Mouse (Mus musculus) gastrocnemius, adult 8-10 months (tissue): ENCODE results near the gene Setd4. TPM values are rescaled to one million over a fixed set of nuclear protein-coding genes. Genes with fewer than 3 reads are reported as not detected.

Experiments
- DNase-seq, 2 experiments: peaks; one replicate each; pipeline ENCODE4 v3.0.0; 2022; ENCODE audit warnings: low spot score in 2 of 2
- total RNA-seq, 4 experiments: library from RNA; stranded (reverse); gene quantifications; 2 replicates each; pipeline ENCODE4 v1.2.4; 2022

The Setd4 gene
- total RNA-seq, 4 experiments from 2014 or later: 0.48 to 0.74 (median 0.67) TPM

DNA sequence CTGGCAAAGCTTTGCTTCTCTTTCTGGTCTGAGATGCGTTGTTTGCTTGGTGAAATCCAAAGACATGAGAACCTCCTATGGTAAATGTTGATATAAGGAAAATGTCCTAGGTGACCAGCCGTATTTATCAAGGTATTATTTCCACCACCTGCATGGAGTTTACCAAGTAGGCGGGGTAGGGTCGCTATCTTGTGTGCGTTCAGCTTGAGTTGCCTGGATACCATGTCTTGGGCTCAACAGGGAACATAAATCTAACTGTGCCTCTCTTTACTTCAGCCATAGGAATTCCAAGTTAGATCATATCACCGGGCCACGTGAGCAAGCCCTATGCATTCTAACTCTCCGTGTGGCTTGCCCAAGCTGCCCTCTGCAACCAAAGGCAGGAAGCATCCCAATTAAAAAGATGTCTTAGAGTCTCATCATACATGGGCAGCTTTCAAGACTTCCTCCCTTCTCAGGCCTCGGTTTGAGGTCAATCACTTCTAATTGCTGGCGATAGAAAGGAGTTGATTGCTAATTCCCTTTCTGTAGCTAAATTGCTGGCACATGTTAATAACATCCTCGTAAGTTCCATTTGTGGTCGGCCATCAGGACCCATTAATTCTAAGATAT, 57.4 kb downstream of the Setd4 start:
- DNase-seq: no peak

DNA sequence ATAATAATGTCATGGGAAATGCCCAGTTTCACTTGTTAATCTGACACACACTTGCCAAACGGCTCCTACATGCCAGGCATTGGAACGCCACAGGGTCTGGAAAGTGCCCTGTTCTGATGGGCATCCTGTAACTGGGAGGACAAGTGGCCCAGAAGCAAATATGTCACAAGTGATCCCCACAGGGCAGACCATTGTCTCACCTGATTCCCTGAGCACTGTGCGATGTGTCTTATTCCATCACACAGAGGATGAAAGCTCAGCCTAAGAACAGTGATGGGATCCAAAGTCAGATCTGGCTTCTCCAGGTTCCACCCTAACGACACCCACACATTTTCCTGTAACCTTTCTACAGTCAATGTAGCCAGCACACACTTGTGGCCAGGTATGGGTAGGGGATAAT, 58.9 kb downstream of the Setd4 start:
- no peak for DNase-seq

DNA sequence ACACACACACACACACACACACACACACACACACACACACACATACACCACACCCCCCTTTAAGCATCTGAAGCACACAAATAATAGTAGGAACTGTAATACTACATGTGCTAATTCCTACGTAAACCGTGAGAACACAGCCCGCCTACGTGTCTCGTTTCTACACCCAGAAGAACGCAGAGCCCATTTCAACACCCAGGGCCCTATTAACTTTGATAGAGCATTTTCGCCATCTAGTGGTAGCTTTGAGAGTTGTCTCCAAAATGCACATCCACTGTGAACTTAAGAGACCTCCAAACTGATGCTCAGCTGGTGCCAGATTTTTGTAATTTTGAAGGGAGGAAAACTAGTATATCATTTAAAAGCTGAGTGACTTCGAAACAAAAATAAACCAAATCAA, 60.2 kb downstream of the Setd4 start:
- DNase-seq: peak in 1 of 2 experiments; percentile 9

DNA sequence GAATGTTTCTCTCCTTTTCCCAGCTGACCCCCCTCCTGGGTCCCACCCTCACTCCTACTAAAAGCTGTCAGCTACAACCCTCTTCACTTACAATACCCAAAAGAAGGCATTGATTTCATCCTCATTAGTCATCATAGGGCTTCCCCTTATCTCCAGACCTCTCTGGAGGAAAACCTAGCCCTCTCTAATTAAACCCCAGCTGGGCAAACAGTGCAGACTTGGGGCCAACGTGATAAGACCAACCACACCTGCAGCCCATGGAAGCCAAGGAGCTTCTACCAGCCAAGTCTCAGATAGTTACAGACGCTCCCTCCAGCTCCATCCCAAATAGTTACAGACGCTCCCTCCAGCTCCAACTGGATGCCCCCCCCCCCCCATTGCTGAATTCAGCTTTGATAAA, 64.0 kb downstream of the Setd4 start:
- DNase-seq: no peak

DNA sequence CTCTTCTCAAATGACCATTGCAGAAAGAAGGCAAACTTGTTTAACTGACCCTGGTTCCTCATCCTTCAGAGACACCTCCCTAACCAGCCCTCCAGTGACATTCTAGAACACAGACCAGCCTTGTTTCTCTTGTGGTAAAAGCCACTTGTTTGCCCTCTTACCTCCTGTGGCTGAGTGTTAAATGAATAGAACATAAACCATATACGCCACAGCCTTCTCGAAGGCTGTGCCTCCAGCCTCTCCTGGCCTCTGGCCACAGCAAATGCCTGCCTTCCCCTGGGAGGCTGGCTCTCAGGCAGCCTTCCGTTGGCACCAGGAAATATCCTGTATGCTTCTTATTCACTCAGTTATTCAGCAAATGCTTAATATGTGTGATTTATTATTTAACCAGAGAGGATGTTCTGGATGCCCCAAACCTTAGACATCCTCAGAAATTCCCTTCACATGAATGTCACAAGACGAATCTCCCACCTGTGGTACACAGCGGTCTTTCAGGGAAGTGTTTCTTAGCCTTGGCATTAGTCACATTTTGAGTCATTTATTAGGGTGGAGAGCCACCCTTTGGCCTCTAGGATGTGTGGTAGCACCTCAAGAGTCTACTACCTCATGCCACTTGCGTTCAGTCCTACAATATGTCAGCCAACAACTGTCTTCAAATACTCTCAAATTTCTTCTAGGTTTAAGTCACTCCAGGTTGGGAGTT, 68.6 kb downstream of the Setd4 start:
- no peak for DNase-seq

Other genes with a start within 250 kb of the Setd4 start
- gene Cbr1, start 1.8 kb upstream of the Setd4 start, total RNA-seq: 10 to 100 TPM; 25.0 to 27.4 (median 26.2) TPM
- 1 to 10 TPM in 3 of 4 experiments, under 1 TPM in 1; 0.96 to 1.7 (median 1.1) TPM for gene Gm5678, start 24.0 kb upstream of the Setd4 start, total RNA-seq
- 1 to 10 TPM in 3 of 4 experiments, under 1 TPM in 1; 0.89 to 1.6 (median 1.4) TPM for gene Cbr3, start 79.2 kb upstream of the Setd4 start, total RNA-seq
- 10 to 100 TPM; 39.7 to 52.0 (median 48.4) TPM for gene Dop1b, start 107.8 kb upstream of the Setd4 start, total RNA-seq
- 10 to 100 TPM in 2 of 4 experiments, 1 to 10 TPM in 2; 7.4 to 14.8 (median 9.5) TPM for gene Morc3, start 228.1 kb upstream of the Setd4 start, total RNA-seq